Mouse (Mus musculus): ENCODE results near the gene Dtx3. TPM values are rescaled to one million over a fixed set of nuclear protein-coding genes. Genes with fewer than 3 reads are reported as not detected.

Gene Dtx3
- polyA plus RNA-seq, 1 experiment from 2014 or later = 75.7 TPM

DNA sequence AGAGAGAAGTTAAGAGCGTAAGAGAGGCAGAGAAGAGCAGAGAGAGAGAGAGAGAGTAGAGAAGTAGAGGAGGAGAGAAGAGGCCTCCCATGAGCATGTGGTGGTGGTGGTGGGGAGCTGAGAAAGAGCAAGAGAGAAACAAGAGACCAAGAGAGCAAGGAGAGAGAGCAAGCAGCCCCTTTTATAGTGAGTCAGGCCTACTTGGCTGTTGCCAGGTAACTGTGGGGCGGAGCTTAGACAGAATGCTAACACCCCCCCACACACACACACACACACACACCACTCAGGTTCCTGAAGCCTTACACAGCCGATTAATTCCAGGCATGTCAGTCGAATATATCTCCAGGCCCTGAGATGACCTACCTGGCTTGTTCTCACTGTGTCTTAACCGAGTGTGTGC lies 50.2 kb downstream of the Dtx3 start:
- Histone ChIP-seq H3K4me3 (ENCODE audit: control insufficient read depth in 1 of 2, insufficient read depth in 1 of 2, low read depth in 1 of 2, low read length in 2 of 2) (no peak overlapping the region), H3K27me3 (ENCODE audit: control insufficient read depth, insufficient read depth, low read length) (no peaks in the 10 kb centered on the region), H3K4me2 (ENCODE audit: low read length) (no peak overlapping the region), H3K4me1 (ENCODE audit: control insufficient read depth in 2 of 2, insufficient read depth in 2 of 2, low read length in 2 of 2) (no peaks in the 10 kb centered on the region), H3K27ac (replicated peaks in 1 of 2; ENCODE audit: control insufficient read depth in 1 of 2, insufficient read depth in 1 of 2, low read depth in 2 of 2, low read length in 2 of 2) (no peak overlapping the region), H3K9me3 (ENCODE audit: control insufficient read depth, low read length) (0 out of 2 replicates have a peak, but pooled peaks cover 3% of the 10 kb centered on the region), H3K9ac (ENCODE audit: low read length) (no peak overlapping the region), H3K36me3 (ENCODE audit: control insufficient read depth, insufficient read depth, low read length) (no peaks in the 10 kb centered on the region)
- ATAC-seq (ENCODE audit: insufficient number of reproducible peaks, insufficient read depth, low FRiP score, low read depth) = no peak
- 85% methylated on average over 5 of the region's 5 CpGs for WGBS

DNA sequence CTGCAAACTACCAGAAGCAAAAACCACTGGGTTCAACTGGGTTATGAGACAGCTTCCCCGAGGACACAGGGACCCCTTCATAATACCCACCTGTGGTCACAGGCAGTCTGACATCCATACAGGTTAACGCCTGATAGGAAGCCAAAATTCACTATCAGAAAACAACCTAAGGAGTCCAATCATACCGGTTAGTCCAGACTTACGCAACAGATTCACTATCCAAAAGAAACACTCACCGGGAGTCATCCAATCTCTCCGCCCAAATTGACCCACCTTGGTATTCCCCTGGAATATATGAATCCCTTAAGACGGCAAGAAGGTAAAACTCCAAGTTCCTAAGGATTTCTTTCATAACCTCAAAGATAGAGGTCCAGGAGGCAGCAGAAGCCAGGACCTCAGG lies 51.0 kb downstream of the Dtx3 start:
- Histone ChIP-seq H3K27me3 (ENCODE audit: control insufficient read depth, insufficient read depth, low read length) (no peaks in the 10 kb centered on the region), H3K9ac (ENCODE audit: low read length) (no peak overlapping the region), H3K4me2 (ENCODE audit: low read length) (no peak overlapping the region), H3K9me3 (ENCODE audit: control insufficient read depth, low read length) (0 out of 2 replicates have a peak, but pooled peaks cover 3% of the 10 kb centered on the region), H3K27ac (replicated peaks in 1 of 2; ENCODE audit: control insufficient read depth in 1 of 2, insufficient read depth in 1 of 2, low read depth in 2 of 2, low read length in 2 of 2) (no peak overlapping the region), H3K36me3 (ENCODE audit: control insufficient read depth, insufficient read depth, low read length) (no peaks in the 10 kb centered on the region), H3K4me1 (ENCODE audit: control insufficient read depth in 2 of 2, insufficient read depth in 2 of 2, low read length in 2 of 2) (no peaks in the 10 kb centered on the region), H3K4me3 (ENCODE audit: control insufficient read depth in 1 of 2, insufficient read depth in 1 of 2, low read depth in 1 of 2, low read length in 2 of 2) (no peak overlapping the region)
- no peak for ATAC-seq (ENCODE audit: insufficient number of reproducible peaks, insufficient read depth, low FRiP score, low read depth)
- 88% methylated on average over 7 of the region's 7 CpGs for WGBS

DNA sequence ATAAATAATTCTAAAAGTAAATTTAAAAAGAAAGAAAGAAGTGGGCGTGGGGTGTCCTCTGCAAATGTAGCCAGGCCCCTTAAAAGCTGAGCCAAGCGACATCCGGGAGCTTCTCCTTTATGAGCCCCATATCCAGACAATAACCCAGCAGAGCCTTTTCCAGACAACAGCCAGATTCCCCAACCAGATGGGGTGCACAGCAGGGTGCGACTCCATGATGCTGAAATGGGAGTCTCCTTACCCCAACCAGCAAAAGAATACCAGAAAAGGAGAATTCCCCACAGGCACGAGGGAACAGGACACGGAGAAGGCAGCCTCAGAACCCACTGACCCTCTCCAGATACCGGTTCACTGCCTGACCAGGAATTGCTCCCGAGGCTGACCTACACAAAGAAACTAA lies 52.3 kb downstream of the Dtx3 start:
- no peaks in the 10 kb centered on the region for H3K27me3 ChIP-seq (ENCODE audit: control insufficient read depth, insufficient read depth, low read length)

DNA sequence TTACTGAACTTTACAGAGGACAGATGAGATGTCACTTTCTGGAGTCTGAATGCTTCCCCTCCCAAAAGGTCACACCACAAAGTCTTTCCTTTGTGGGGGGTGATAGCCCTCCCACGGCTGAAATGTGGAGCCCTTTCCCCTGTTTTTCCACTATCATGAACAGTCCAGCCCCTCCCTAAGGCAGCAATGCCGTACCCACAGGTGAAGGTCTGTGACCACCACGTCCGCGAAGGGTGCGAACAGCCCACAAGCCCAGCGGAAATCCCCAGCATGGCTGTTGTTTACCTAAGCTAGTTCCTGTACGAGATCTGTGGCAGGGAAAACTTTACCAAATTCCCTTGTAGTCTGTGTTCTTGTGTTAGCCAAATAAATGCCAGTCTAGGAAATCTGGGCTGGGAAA lies 54.0 kb downstream of the Dtx3 start:
- 0 out of 2 replicates have a peak, but pooled peaks cover 3% of the 10 kb centered on the region for H3K9me3 ChIP-seq (ENCODE audit: control insufficient read depth, low read length)
- 64% methylated on average over 8 of the region's 8 CpGs for WGBS
- no peaks in the 10 kb centered on the region for H3K4me1 ChIP-seq (ENCODE audit: control insufficient read depth in 2 of 2, insufficient read depth in 2 of 2, low read length in 2 of 2)
- H3K9ac ChIP-seq (ENCODE audit: low read length) = no peak overlapping the region
- H3K4me2 ChIP-seq (ENCODE audit: low read length) = no peak overlapping the region
- no peak; the same call in 1 of the 2 replicates for ATAC-seq (ENCODE audit: insufficient number of reproducible peaks, insufficient read depth, low FRiP score, low read depth)
- H3K4me3 ChIP-seq (ENCODE audit: control insufficient read depth in 1 of 2, insufficient read depth in 1 of 2, low read depth in 1 of 2, low read length in 2 of 2) = no peak overlapping the region
- H3K36me3 ChIP-seq (ENCODE audit: control insufficient read depth, insufficient read depth, low read length) = no peaks in the 10 kb centered on the region
- no peak overlapping the region for H3K27ac ChIP-seq (replicated peaks in 1 of 2; ENCODE audit: control insufficient read depth in 1 of 2, insufficient read depth in 1 of 2, low read depth in 2 of 2, low read length in 2 of 2)
- H3K27me3 ChIP-seq (ENCODE audit: control insufficient read depth, insufficient read depth, low read length) = no peaks in the 10 kb centered on the region

More for the DNA sequence above, 52.3 kb downstream of the Dtx3 start:
- ATAC-seq (ENCODE audit: insufficient number of reproducible peaks, insufficient read depth, low FRiP score, low read depth) = no peak
- 0 out of 2 replicates have a peak, but pooled peaks cover 3% of the 10 kb centered on the region for H3K9me3 ChIP-seq (ENCODE audit: control insufficient read depth, low read length)
- WGBS = 84% methylated on average over 8 of the region's 8 CpGs
- no peaks in the 10 kb centered on the region for H3K36me3 ChIP-seq (ENCODE audit: control insufficient read depth, insufficient read depth, low read length)
- H3K4me2 ChIP-seq (ENCODE audit: low read length) = no peak overlapping the region
- no peak overlapping the region for H3K9ac ChIP-seq (ENCODE audit: low read length)
- H3K27ac ChIP-seq (replicated peaks in 1 of 2; ENCODE audit: control insufficient read depth in 1 of 2, insufficient read depth in 1 of 2, low read depth in 2 of 2, low read length in 2 of 2) = no peak overlapping the region
- no peaks in the 10 kb centered on the region for H3K4me1 ChIP-seq (ENCODE audit: control insufficient read depth in 2 of 2, insufficient read depth in 2 of 2, low read length in 2 of 2)
- H3K4me3 ChIP-seq (ENCODE audit: control insufficient read depth in 1 of 2, insufficient read depth in 1 of 2, low read depth in 1 of 2, low read length in 2 of 2) = no peak overlapping the region

DNA sequence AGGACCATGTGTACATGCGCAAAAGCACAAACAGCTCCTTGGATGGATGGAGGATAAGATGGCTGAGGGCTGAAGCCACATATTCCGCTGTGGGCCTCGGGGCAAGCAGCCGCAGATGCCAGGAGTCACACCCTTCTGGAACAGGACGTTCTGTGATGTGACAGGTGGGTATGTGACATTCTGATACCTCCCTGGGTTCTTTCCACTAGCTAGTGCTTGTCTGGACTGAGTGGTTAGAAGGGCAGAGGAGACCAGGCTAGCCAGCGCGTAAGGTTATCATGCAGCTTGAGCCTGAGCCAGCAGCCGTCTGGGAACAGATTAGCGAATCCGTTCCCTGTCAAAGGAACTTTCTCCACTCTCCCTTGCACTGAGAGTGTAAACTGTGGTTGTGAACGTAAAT lies 54.6 kb downstream of the Dtx3 start:
- H3K27me3 ChIP-seq (ENCODE audit: control insufficient read depth, insufficient read depth, low read length) = no peaks in the 10 kb centered on the region
- WGBS = 69% methylated on average over 11 of the region's 11 CpGs
- no peak for ATAC-seq (ENCODE audit: insufficient number of reproducible peaks, insufficient read depth, low FRiP score, low read depth)
- H3K4me2 ChIP-seq (ENCODE audit: low read length) = no peak overlapping the region
- H3K4me1 ChIP-seq (ENCODE audit: control insufficient read depth in 2 of 2, insufficient read depth in 2 of 2, low read length in 2 of 2) = no peaks in the 10 kb centered on the region
- H3K9me3 ChIP-seq (ENCODE audit: control insufficient read depth, low read length) = 0 out of 2 replicates have a peak, but pooled peaks cover 3% of the 10 kb centered on the region
- H3K27ac ChIP-seq (replicated peaks in 1 of 2; ENCODE audit: control insufficient read depth in 1 of 2, insufficient read depth in 1 of 2, low read depth in 2 of 2, low read length in 2 of 2) = no peak overlapping the region
- H3K4me3 ChIP-seq (ENCODE audit: control insufficient read depth in 1 of 2, insufficient read depth in 1 of 2, low read depth in 1 of 2, low read length in 2 of 2) = no peak overlapping the region
- H3K36me3 ChIP-seq (ENCODE audit: control insufficient read depth, insufficient read depth, low read length) = no peaks in the 10 kb centered on the region
- no peak overlapping the region for H3K9ac ChIP-seq (ENCODE audit: low read length)

Other genes with a start within 250 kb of the Dtx3 start
- 60.4 and 64.4 TPM in 2 replicates for gene Ctdsp2, start 217.0 kb downstream of the Dtx3 start, polyA plus RNA-seq (2014; fragmentation: Nextera tagmentation; extraction: Ambion mirVana)
- 0.19 and 0.39 TPM in 2 replicates for gene Avil, start 195.0 kb downstream of the Dtx3 start, polyA plus RNA-seq (2014; fragmentation: Nextera tagmentation; extraction: Ambion mirVana)
- gene Tsfm, start 164.9 kb downstream of the Dtx3 start, polyA plus RNA-seq (2014; fragmentation: Nextera tagmentation; extraction: Ambion mirVana) = 84.6 and 85.0 TPM in 2 replicates
- gene Mettl1, start 154.3 kb downstream of the Dtx3 start, polyA plus RNA-seq (2014; fragmentation: Nextera tagmentation; extraction: Ambion mirVana) = 36.3 and 37.1 TPM in 2 replicates
- 0.16 and 0.30 TPM in 2 replicates for gene Eef1akmt3, start 154.2 kb downstream of the Dtx3 start, polyA plus RNA-seq (2014; fragmentation: Nextera tagmentation; extraction: Ambion mirVana)
- gene Cyp27b1, start 147.5 kb downstream of the Dtx3 start, polyA plus RNA-seq (2014; fragmentation: Nextera tagmentation; extraction: Ambion mirVana) = not detected in 2 replicates
- gene March9, start 135.5 kb downstream of the Dtx3 start, polyA plus RNA-seq (2014; fragmentation: Nextera tagmentation; extraction: Ambion mirVana) = 0.16 and 0.39 TPM in 2 replicates
- gene Cdk4, start 132.2 kb downstream of the Dtx3 start, polyA plus RNA-seq (2014; fragmentation: Nextera tagmentation; extraction: Ambion mirVana) = 929 and 946 TPM in 2 replicates
- gene Tspan31, start 125.5 kb downstream of the Dtx3 start, polyA plus RNA-seq (2014; fragmentation: Nextera tagmentation; extraction: Ambion mirVana) = 99.1 and 101 TPM in 2 replicates
- gene Agap2, start 120.4 kb downstream of the Dtx3 start, polyA plus RNA-seq (2014; fragmentation: Nextera tagmentation; extraction: Ambion mirVana) = 0.27 TPM in 1 of 2 replicates, not detected in the other
- gene Os9, start 74.6 kb downstream of the Dtx3 start, polyA plus RNA-seq (2014; fragmentation: Nextera tagmentation; extraction: Ambion mirVana) = 27.7 and 28.3 TPM in 2 replicates
- 1.5 and 2.0 TPM in 2 replicates for gene B4galnt1, start 30.5 kb downstream of the Dtx3 start, polyA plus RNA-seq (2014; fragmentation: Nextera tagmentation; extraction: Ambion mirVana)
- 17.4 and 19.3 TPM in 2 replicates for gene Slc26a10, start 15.1 kb downstream of the Dtx3 start, polyA plus RNA-seq (2014; fragmentation: Nextera tagmentation; extraction: Ambion mirVana)
- 18.2 and 22.8 TPM in 2 replicates for gene Arhgef25, start 5.6 kb downstream of the Dtx3 start, polyA plus RNA-seq (2014; fragmentation: Nextera tagmentation; extraction: Ambion mirVana)
- gene Pip4k2c, start 15.9 kb upstream of the Dtx3 start, polyA plus RNA-seq (2014; fragmentation: Nextera tagmentation; extraction: Ambion mirVana) = 17.6 and 22.8 TPM in 2 replicates
- 0.42 and 1.2 TPM in 2 replicates for gene Kif5a, start 67.6 kb upstream of the Dtx3 start, polyA plus RNA-seq (2014; fragmentation: Nextera tagmentation; extraction: Ambion mirVana)
- 126 and 137 TPM in 2 replicates for gene Dctn2, start 70.6 kb upstream of the Dtx3 start, polyA plus RNA-seq (2014; fragmentation: Nextera tagmentation; extraction: Ambion mirVana)
- 13.8 and 16.1 TPM in 2 replicates for gene Mbd6, start 93.3 kb upstream of the Dtx3 start, polyA plus RNA-seq (2014; fragmentation: Nextera tagmentation; extraction: Ambion mirVana)
- 76.1 and 76.2 TPM in 2 replicates for gene Mars, start 116.1 kb upstream of the Dtx3 start, polyA plus RNA-seq (2014; fragmentation: Nextera tagmentation; extraction: Ambion mirVana)
- 1.3 and 2.4 TPM in 2 replicates for gene Arhgap9, start 126.2 kb upstream of the Dtx3 start, polyA plus RNA-seq (2014; fragmentation: Nextera tagmentation; extraction: Ambion mirVana)
- 0.07 and 0.36 TPM in 2 replicates for gene Gli1, start 146.2 kb upstream of the Dtx3 start, polyA plus RNA-seq (2014; fragmentation: Nextera tagmentation; extraction: Ambion mirVana)
- not detected in 2 replicates for gene Inhbe, start 158.7 kb upstream of the Dtx3 start, polyA plus RNA-seq (2014; fragmentation: Nextera tagmentation; extraction: Ambion mirVana)
- gene Inhbc, start 174.7 kb upstream of the Dtx3 start, polyA plus RNA-seq (2014; fragmentation: Nextera tagmentation; extraction: Ambion mirVana) = not detected in 2 replicates
- 32.8 and 36.3 TPM in 2 replicates for gene R3hdm2, start 184.6 kb upstream of the Dtx3 start, polyA plus RNA-seq (2014; fragmentation: Nextera tagmentation; extraction: Ambion mirVana)